Mouse (Mus musculus): ENCODE results near the gene Hfe2. TPM values are rescaled to one million over a fixed set of nuclear protein-coding genes. Genes with fewer than 3 reads are reported as not detected.
"Not testable (repeated sequence)": the region's sequence is repeated elsewhere in the genome, so short reads cannot be mapped to it uniquely, and the experiment has no call there.

The Hfe2 gene
- polyA plus RNA-seq, 1 experiment from 2014 or later = 1.3 TPM

DNA sequence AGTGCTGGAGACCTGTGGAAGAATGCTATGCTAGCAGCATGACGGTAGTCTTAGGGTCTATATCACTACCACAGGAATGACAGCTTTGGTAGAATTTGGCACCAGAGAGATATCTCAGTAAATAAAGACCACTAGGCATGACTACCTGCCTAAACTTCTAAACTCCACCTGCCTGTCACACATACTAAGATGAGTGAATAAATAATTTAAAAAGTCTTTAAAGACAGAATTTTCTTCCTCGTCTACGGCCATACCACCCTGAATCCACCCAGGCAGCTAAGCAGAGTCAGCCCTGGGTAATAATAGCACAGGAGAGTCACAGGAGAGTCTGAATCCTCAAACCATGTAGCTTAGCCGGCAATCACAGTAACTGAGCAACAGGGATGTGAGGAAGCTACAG, 40.1 kb upstream of the Hfe2 start:
- Histone ChIP-seq H3K4me1 (ENCODE audit: control insufficient read depth, insufficient read depth, low read length) (peaks cover 5% of the 10 kb centered on the region; the same call in 1 of the 2 replicates), H3K4me2 (no peak overlapping the region), H3K27ac (ENCODE audit: low read depth, low read length) (no peak overlapping the region), H3K27me3 (ENCODE audit: control insufficient read depth, insufficient read depth, low read length) (0 out of 2 replicates have a peak, but pooled peaks cover 2% of the 10 kb centered on the region), H3K9me3 (ENCODE audit: control insufficient read depth, low read length) (no peaks in the 10 kb centered on the region), H3K9ac (ENCODE audit: low read length) (no peak overlapping the region), H3K4me3 (ENCODE audit: low read depth, low read length) (no peak overlapping the region), H3K36me3 (ENCODE audit: control insufficient read depth, insufficient read depth, low read length) (no peaks in the 10 kb centered on the region)
- 83% methylated on average over 4 of the region's 4 CpGs for WGBS
- DNase-seq (ENCODE audit: low spot score, missing footprints) (peak; percentile 67), ATAC-seq (ENCODE audit: low FRiP score) (no peak)

- no peaks in the 10 kb centered on the region for H3K9me3 ChIP-seq (ENCODE audit: control insufficient read depth, low read length)
- no peaks in the 10 kb centered on the region for H3K36me3 ChIP-seq (ENCODE audit: control insufficient read depth, insufficient read depth, low read length)
- H3K9ac ChIP-seq (ENCODE audit: low read length) = no peak overlapping the region
- H3K27me3 ChIP-seq (ENCODE audit: control insufficient read depth, insufficient read depth, low read length) = 0 out of 2 replicates have a peak, but pooled peaks cover 2% of the 10 kb centered on the region
- 82% methylated on average over 2 of the region's 2 CpGs for WGBS
- DNase-seq (ENCODE audit: low spot score, missing footprints) (peak; percentile 31), ATAC-seq (ENCODE audit: low FRiP score) (no peak)
- H3K4me2 ChIP-seq = no peak overlapping the region
- H3K4me1 ChIP-seq (ENCODE audit: control insufficient read depth, insufficient read depth, low read length) = peaks cover 5% of the 10 kb centered on the region; the same call in 1 of the 2 replicates
- H3K4me3 ChIP-seq (ENCODE audit: low read depth, low read length) = no peak overlapping the region
- no peak overlapping the region for H3K27ac ChIP-seq (ENCODE audit: low read depth, low read length)
These were observed 39.6 kb upstream of the Hfe2 start for GRCm38 (mm10) chr3:96485361-96485760.

DNA sequence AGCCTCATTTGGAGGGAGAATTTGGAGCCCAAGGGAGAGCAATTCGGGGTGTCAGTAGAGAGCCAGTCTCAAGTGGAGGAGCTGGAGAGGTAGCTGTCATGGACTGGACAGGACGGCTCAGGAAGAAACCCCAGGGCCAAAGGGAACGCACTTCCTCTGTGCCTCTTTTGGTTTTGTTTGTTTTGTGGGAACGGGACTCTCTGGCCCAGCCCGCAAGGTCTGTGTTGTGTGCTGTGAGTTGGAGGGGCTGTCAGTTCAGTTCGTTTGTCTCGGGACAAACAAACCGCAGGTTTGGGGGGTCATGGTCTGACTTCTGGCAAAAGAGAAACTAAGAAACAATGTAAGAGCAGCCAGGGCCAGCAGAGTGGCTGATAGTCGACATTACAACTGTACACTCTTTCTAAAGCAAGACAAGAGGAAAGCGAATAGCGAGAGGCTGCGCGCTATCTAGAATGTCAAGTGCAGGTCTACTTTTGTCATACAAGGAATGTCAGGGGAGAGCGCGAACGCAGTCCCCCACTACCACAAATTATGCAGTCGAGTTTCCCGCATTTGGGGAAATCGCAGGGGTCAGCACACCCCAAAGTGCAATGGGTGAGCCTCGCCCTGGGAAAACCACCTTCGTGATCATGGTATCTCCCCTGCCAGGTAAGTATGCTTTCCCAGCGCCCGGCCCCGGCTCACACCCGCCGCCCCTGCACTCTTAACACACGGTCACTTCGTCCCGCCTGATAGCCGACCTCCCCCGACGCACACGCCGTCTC, 38.7 kb upstream of the Hfe2 start:
- not testable (repeated sequence) for H3K9ac ChIP-seq (ENCODE audit: low read length); H3K4me3 ChIP-seq (ENCODE audit: low read depth, low read length); H3K9me3 ChIP-seq (ENCODE audit: control insufficient read depth, low read length); H3K4me1 ChIP-seq (ENCODE audit: control insufficient read depth, insufficient read depth, low read length); H3K4me2 ChIP-seq; H3K36me3 ChIP-seq (ENCODE audit: control insufficient read depth, insufficient read depth, low read length); H3K27me3 ChIP-seq (ENCODE audit: control insufficient read depth, insufficient read depth, low read length); DNase-seq (ENCODE audit: low spot score, missing footprints); H3K27ac ChIP-seq (ENCODE audit: low read depth, low read length)
- WGBS = 1% methylated on average over 4 of the region's 34 CpGs
- ATAC-seq (ENCODE audit: low FRiP score) = peak; percentile 63

DNA sequence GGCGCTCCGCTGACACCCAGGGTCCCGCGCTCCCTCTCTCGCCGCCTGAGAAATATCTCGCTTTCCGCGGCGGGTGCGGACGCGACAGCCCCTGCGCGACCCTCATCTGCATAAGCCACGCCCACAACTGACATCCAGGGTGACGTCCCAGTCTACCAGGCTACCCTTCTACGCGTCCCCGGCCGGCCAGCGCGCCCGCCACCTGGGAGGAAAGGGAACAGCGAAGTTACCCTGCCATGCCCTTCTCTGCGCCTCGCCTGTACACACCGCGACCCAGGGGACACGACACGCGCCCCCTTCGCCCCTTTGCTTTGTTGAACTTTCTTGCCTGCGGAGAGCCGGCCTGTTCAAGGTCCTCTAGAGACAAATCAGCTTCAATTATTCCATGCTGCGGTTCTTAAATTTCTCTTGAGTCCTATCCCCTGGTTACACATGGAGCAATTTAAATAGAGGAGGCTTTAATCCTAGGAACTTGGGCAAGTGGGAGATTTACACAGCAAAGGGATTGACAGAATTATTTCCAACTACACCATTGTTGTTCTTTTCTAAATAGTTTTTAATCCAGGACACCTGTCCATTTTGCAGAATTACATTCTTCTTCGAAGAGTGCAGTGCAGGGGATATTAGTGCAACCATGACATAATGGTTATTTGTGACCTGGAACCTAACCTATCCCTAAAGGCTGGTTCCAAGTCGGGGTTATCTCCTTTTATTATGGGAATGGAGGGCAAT, 38.0 kb upstream of the Hfe2 start:
- WGBS = 14% methylated on average over 5 of the region's 38 CpGs
- Histone ChIP-seq H3K4me3 (ENCODE audit: low read depth, low read length) (peak overlapping the region; percentile 7; the same call in 1 of the 2 replicates), H3K4me2 (peak overlapping the region; percentile 39)
- ATAC-seq (ENCODE audit: low FRiP score) (peak; percentile 86), DNase-seq (ENCODE audit: low spot score, missing footprints) (peak; percentile 86)
- not testable (repeated sequence) for H3K4me1 ChIP-seq (ENCODE audit: control insufficient read depth, insufficient read depth, low read length); H3K9ac ChIP-seq (ENCODE audit: low read length); H3K27me3 ChIP-seq (ENCODE audit: control insufficient read depth, insufficient read depth, low read length); H3K27ac ChIP-seq (ENCODE audit: low read depth, low read length); H3K36me3 ChIP-seq (ENCODE audit: control insufficient read depth, insufficient read depth, low read length); H3K9me3 ChIP-seq (ENCODE audit: control insufficient read depth, low read length)

GRCm38 (mm10) chr3:96487596-96488289, 37.2 kb upstream of the Hfe2 start:
- Histone ChIP-seq H3K9me3 (ENCODE audit: control insufficient read depth, low read length) (no peaks in the 10 kb centered on the region), H3K27ac (ENCODE audit: low read depth, low read length) (peak overlapping the region; percentile 54), H3K4me1 (ENCODE audit: control insufficient read depth, insufficient read depth, low read length) (peaks cover 5% of the 10 kb centered on the region; the same call in 1 of the 2 replicates), H3K4me3 (ENCODE audit: low read depth, low read length) (peak overlapping the region; percentile 26), H3K27me3 (ENCODE audit: control insufficient read depth, insufficient read depth, low read length) (0 out of 2 replicates have a peak, but pooled peaks cover 2% of the 10 kb centered on the region), H3K4me2 (peak overlapping the region; percentile 48), H3K36me3 (ENCODE audit: control insufficient read depth, insufficient read depth, low read length) (no peaks in the 10 kb centered on the region), H3K9ac (ENCODE audit: low read length) (peak overlapping the region; percentile 40; the same call in 1 of the 2 replicates)
- 5% methylated on average over 26 of the region's 26 CpGs for WGBS
- DNase-seq (ENCODE audit: low spot score, missing footprints) = peak; percentile 92
- no peak for ATAC-seq (ENCODE audit: low FRiP score)

- WGBS = no CpG with 5 or more reads among the region's 55 CpGs
These were observed 36.6 kb upstream of the Hfe2 start for GRCm38 (mm10) chr3:96488290-96488906.

DNA sequence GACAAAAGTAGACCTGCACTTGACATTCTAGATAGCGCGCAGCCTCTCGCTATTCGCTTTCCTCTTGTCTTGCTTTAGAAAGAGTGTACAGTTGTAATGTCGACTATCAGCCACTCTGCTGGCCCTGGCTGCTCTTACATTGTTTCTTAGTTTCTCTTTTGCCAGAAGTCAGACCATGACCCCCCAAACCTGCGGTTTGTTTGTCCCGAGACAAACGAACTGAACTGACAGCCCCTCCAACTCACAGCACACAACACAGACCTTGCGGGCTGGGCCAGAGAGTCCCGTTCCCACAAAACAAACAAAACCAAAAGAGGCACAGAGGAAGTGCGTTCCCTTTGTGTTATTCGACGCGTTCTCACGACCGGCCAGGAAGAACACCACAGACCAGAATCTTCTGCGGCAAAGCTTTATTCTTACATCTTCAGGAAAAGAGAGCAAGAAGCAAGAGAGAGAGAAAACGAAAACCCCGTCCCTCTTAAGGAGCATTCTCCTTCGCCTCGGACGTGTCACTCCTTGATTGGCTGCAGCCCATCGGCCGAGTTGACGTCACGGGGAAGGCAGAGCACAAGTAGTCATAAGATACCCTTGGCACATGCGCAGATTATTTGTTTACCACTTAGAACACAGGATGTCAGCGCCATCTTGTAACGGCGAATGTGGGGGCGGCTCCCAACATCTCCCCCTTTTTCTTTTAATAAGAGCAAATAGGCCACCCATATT, 35.9 kb upstream of the Hfe2 start:
- peak overlapping the region; percentile 63; the same call in 1 of the 2 replicates for H3K27ac ChIP-seq (ENCODE audit: low read depth, low read length)
- DNase-seq (ENCODE audit: low spot score, missing footprints); H3K27me3 ChIP-seq (ENCODE audit: control insufficient read depth, insufficient read depth, low read length); H3K36me3 ChIP-seq (ENCODE audit: control insufficient read depth, insufficient read depth, low read length); H3K4me2 ChIP-seq; H3K4me1 ChIP-seq (ENCODE audit: control insufficient read depth, insufficient read depth, low read length); H3K9ac ChIP-seq (ENCODE audit: low read length); H3K4me3 ChIP-seq (ENCODE audit: low read depth, low read length); H3K9me3 ChIP-seq (ENCODE audit: control insufficient read depth, low read length): not testable (repeated sequence)
- ATAC-seq (ENCODE audit: low FRiP score) = peak; percentile 66
- 0% methylated on average over 9 of the region's 31 CpGs for WGBS

More at GRCm38 (mm10) chr3:96488290-96488906, 36.6 kb upstream of the Hfe2 start:
- not testable (repeated sequence) for H3K9me3 ChIP-seq (ENCODE audit: control insufficient read depth, low read length); H3K4me1 ChIP-seq (ENCODE audit: control insufficient read depth, insufficient read depth, low read length); H3K27me3 ChIP-seq (ENCODE audit: control insufficient read depth, insufficient read depth, low read length); DNase-seq (ENCODE audit: low spot score, missing footprints); H3K36me3 ChIP-seq (ENCODE audit: control insufficient read depth, insufficient read depth, low read length)
- peak overlapping the region; percentile 54 for H3K27ac ChIP-seq (ENCODE audit: low read depth, low read length)
- peak; percentile 88 for ATAC-seq (ENCODE audit: low FRiP score)
- peak overlapping the region; percentile 26 for H3K4me3 ChIP-seq (ENCODE audit: low read depth, low read length)
- H3K9ac ChIP-seq (ENCODE audit: low read length) = peak overlapping the region; percentile 40; the same call in 1 of the 2 replicates
- H3K4me2 ChIP-seq = peak overlapping the region; percentile 48

DNA sequence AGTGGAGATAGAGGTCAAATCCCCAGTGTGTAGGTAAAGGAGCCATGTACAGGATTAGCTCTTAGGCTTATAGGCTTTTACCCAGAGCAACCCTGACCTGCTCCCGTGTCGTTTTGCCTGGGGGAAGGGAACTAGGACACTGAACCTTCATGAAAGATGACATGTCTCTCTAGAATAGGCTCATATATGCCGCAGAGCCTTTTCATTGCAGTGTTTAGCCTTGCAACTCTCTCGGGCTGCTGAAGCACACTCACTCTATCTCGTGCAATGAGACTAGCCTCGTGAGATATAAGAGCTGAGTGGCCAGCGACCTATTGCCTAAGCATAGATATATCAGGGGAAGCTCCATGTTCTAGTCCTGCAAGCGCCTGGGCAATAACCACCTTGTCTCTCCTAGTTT, 35.3 kb upstream of the Hfe2 start:
- not testable (repeated sequence) for H3K27ac ChIP-seq (ENCODE audit: low read depth, low read length); H3K36me3 ChIP-seq (ENCODE audit: control insufficient read depth, insufficient read depth, low read length); H3K9ac ChIP-seq (ENCODE audit: low read length); H3K9me3 ChIP-seq (ENCODE audit: control insufficient read depth, low read length); H3K27me3 ChIP-seq (ENCODE audit: control insufficient read depth, insufficient read depth, low read length); H3K4me3 ChIP-seq (ENCODE audit: low read depth, low read length); H3K4me2 ChIP-seq; ATAC-seq (ENCODE audit: low FRiP score); DNase-seq (ENCODE audit: low spot score, missing footprints); H3K4me1 ChIP-seq (ENCODE audit: control insufficient read depth, insufficient read depth, low read length)
- WGBS = 38% methylated on average over 3 of the region's 8 CpGs

Data from midbrain, embryonic 11.5 days (tissue).